Mouse (Mus musculus) stomach, embryonic 15.5 days (tissue): ENCODE data around the gene Camk2n2. TPM values are rescaled to one million over a fixed set of nuclear protein-coding genes. Genes with fewer than 3 reads are reported as not detected.
"Not testable (repeated sequence)": the region's sequence is repeated elsewhere in the genome, so short reads cannot be mapped to it uniquely, and the experiment has no call there.

Source experiments
- ATAC-seq: fragments of 200-750 bp; cut with Nextera tagmentation; 2 replicates; pipeline ENCODE4 v1.8.0; 2017; ENCODE audit warnings: low read depth, moderate number of reproducible peaks, moderate TSS enrichment; ENCODE audit not compliant: insufficient read depth, low FRiP score
- H3K27ac ChIP-seq: fragments of 300-500 bp; sonication (generic); 2 replicates; pipeline ENCODE4 v1.5.1; 2015; ENCODE audit warnings: mild to moderate bottlenecking, inconsistent platforms
- H3K27me3 ChIP-seq: fragments of 300-500 bp; sonication (generic); replicated peaks from 2 replicates; pipeline ENCODE4 v1.6.1; 2015; ENCODE audit warnings: inconsistent platforms
- H3K36me3 ChIP-seq: fragments of 300-500 bp; sonication (generic); 2 replicates; pipeline ENCODE4 v1.6.1; 2015; ENCODE audit warnings: inconsistent platforms
- H3K4me1 ChIP-seq: fragments of 300-500 bp; sonication (generic); 2 replicates; pipeline ENCODE4 v1.6.1; 2015; ENCODE audit warnings: inconsistent platforms
- H3K4me2 ChIP-seq: fragments of 300-500 bp; sonication (generic); 2 replicates; pipeline ENCODE4 v1.6.1; 2015; ENCODE audit warnings: mild to moderate bottlenecking, inconsistent platforms
- H3K4me3 ChIP-seq: fragments of 300-500 bp; sonication (generic); replicated peaks from 2 replicates; pipeline ENCODE4 v1.5.1; 2015; ENCODE audit warnings: inconsistent platforms
- H3K9ac ChIP-seq: fragments of 300-500 bp; sonication (generic); 2 replicates; pipeline ENCODE4 v1.6.1; 2015; ENCODE audit warnings: inconsistent platforms
- H3K9me3 ChIP-seq: fragments of 300-500 bp; sonication (generic); 2 replicates; pipeline ENCODE4 v1.6.1; 2016; ENCODE audit warnings: inconsistent platforms
- WGBS: fragments of 180-500 bp; shearing (Covaris S2); methylation state at CpG from one replicate; pipeline ENCODE4 v1.1.7; 2015; 5-methylcytosine and 5-hydroxymethylcytosine counted together
- polyA plus RNA-seq: library from polyadenylated mRNA; unstranded; fragments of >200 nt; fragmentation: Nextera tagmentation; extraction: Ambion mirVana; gene quantifications from 2 replicates; pipeline ENCODE4 v1.2.1, GENCODE M21; 2015

Camk2n2 gene
- 1.3 and 1.4 TPM in 2 replicates for polyA plus RNA-seq

DNA sequence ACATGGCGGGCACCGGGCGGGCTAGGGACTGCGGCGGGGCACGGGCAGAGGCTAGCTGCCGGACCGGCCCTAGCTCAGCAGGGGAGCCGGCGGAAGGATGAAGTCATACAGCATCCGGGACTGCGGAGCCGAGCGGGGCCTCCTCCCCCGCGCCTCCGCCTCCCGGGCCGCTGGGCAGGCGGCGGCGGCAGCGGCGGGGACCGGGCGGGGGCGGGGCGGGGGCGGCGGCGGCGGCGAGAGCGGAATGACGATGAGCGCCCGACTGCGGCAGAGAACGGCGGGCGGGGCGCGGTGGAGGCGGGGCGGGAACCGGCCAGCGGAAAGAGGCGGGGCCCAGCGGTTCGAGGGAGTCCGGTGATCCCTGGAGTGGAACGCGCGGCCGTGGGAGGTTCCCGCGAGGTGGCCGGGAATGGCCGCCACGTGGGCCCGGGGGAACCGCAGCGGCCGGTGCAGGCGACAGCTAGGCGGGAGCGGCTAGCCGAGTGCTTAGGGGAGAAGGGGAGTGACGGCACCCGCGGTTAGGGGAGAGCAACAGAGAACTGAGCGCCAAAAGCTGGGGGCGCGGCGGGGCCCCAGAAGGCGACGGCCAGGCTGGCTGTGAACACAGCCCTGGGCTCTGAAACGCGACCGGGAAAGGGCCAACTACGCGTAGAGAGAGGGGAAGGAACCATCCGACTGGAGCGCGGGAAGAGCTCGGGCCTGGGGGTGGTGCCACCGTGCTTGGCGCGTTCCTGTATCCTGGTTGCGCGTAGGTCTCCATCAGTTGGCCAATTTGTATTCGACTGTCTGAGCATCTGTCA is at the start of gene Camk2n2:
TSS of gene Camk2n2 (minus strand) at position 97 of the 800 bp plus-strand sequence.
- Histone ChIP-seq H3K4me3 (peak within 1 kb of the TSS; percentile 67), H3K4me2 (peak within 1 kb of the TSS; percentile 97), H3K36me3 (no peaks in the 10 kb centered on the region), H3K27ac (peak within 1 kb of the TSS; percentile 14; the same call in 1 of the 2 replicates), H3K4me1 (peaks cover 24% of the 10 kb centered on the region), H3K27me3 (peaks cover 32% of the 10 kb centered on the region), H3K9me3 (no peaks in the 10 kb centered on the region), H3K9ac (peak within 1 kb of the TSS; percentile 45; the same call in 1 of the 2 replicates)
- WGBS, result 1% methylated on average over 71 of the region's 92 CpGs
- peak; percentile 50; the same call in 1 of the 2 replicates for ATAC-seq

DNA sequence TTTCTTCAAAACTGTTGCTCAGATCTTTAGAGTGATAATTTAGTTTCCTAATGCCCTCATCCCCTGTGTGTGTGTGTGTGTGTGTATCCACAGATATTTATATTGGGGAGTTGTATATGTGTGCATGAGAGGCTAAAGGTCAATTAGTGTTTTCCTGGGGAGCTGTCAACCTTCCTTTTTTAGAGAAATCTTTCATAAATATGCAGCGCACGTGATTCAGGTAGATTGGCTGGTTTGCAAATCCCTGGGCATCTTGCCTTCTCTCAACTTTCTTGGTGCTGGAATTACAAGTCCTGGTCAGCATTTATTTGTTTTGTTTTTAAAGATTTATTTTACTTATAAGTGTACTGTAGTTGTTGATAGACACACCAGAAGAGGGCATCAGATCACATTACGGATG is 49.2 kb upstream of the Camk2n2 start:
- WGBS, result 89% methylated on average over 3 of the region's 3 CpGs
- Histone ChIP-seq H3K9me3 (no peaks in the 10 kb centered on the region), H3K4me1 (peaks cover 14% of the 10 kb centered on the region), H3K9ac (no peak overlapping the region), H3K4me3 (no peak overlapping the region), H3K27ac (no peak overlapping the region), H3K36me3 (peaks cover 7% of the 10 kb centered on the region; the same call in 1 of the 2 replicates), H3K27me3 (no peaks in the 10 kb centered on the region), H3K4me2 (no peak overlapping the region)
- no peak for ATAC-seq

DNA sequence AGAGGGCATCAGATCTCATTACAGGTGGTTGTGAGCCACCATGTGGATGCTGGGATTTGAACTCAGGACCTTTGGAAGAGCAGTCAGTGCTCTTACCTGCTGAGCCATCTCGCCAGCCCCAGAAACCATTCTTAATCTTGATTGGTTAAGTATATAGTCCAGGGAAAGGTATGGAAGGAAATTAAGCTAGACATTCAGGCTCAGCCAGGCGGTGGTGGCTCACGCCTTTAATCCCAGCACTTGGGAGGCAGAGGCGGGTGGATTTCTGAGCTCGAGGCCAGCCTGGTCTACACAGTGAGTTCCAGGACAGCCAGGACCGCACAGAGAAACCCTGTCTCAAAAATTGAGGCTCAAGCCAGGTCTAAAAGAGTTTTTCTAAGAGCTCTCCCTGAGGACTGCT is 46.9 kb upstream of the Camk2n2 start, which contains the start of gene Eif4g1:
TSS of gene Eif4g1 (plus strand) at position 301 of the 400 bp plus-strand sequence.
- not testable (repeated sequence) for H3K36me3 ChIP-seq, H3K4me2 ChIP-seq, H3K9me3 ChIP-seq, ATAC-seq, H3K27ac ChIP-seq, H3K9ac ChIP-seq, H3K4me3 ChIP-seq, H3K4me1 ChIP-seq, H3K27me3 ChIP-seq
- WGBS, result 94% methylated on average over 6 of the region's 6 CpGs

DNA sequence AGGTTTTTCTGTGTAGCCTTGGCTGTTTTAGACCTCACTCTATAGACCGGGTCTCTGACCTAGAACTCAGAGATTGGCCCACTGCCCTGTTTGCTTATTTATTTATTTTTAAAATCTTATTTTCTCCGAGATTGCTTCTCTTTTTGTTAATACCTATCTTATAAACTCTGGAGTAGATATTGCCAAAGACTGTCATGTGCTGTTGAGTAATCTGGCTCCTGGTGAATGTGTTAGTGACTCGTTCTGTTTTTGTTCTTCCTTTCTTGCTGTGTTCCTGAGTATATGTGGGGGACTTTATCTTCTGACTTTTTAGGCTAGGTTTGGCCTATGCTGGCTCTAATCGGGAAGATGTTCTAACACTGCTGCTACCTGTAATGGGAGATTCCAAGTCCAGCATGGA is 36.6 kb upstream of the Camk2n2 start:
- H3K4me1 ChIP-seq, result no peaks in the 10 kb centered on the region
- no peak for ATAC-seq
- H3K9ac ChIP-seq, result no peak overlapping the region
- peaks cover 73% of the 10 kb centered on the region for H3K36me3 ChIP-seq
- no peak overlapping the region for H3K27ac ChIP-seq
- WGBS, result 89% methylated on average over 4 of the region's 4 CpGs
- H3K9me3 ChIP-seq, result no peaks in the 10 kb centered on the region
- no peak overlapping the region for H3K4me3 ChIP-seq
- H3K4me2 ChIP-seq, result no peak overlapping the region
- no peaks in the 10 kb centered on the region for H3K27me3 ChIP-seq

DNA sequence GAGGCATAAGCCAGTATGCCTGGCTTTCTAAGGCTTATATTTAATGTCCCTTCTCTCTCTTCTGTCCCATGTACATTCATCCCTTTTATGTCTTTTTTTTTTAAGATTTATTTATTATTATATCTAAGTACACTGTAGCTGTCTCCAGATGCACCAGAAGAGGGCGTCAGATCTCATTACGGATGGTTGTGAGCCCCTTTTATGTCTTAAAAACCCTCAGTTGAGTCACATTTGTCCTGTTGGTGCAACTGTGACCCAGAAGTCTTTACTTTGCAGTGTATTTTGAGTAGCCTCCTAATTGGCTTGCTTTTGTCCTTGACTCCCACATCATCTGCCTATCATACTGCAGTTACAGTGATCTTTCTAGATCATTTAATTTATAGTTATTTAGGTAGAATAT is 32.2 kb upstream of the Camk2n2 start:
- H3K36me3 ChIP-seq, result peaks cover 33% of the 10 kb centered on the region

DNA sequence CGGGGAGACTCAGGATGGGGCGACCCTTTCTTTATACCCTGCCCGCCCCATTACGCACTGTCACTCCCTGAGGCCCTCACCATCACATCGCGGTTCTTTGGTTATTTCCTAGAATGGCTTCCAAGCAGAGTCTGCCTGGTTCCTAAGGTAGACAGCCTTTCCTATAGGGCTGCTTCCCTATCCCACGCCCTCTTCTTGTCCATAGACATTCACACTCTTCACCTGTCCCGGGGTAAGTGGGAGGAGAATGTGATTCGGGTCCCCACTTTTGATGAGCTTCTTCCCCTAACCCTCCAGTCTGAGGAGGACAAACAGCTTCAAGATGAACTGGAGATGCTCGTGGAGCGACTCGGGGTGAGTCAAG is 30.8 kb upstream of the Camk2n2 start:
- Histone ChIP-seq H3K27me3 (no peaks in the 10 kb centered on the region), H3K36me3 (peaks cover 20% of the 10 kb centered on the region), H3K9me3 (no peaks in the 10 kb centered on the region), H3K4me3 (peak overlapping the region; percentile 96), H3K9ac (peak overlapping the region; percentile 85), H3K27ac (peak overlapping the region; percentile 71; the same call in 1 of the 2 replicates), H3K4me2 (peak overlapping the region; percentile 86), H3K4me1 (0 out of 2 replicates have a peak, but pooled peaks cover 3% of the 10 kb centered on the region)
- WGBS, result 9% methylated on average over 12 of the region's 12 CpGs
- ATAC-seq, result no peak; the same call in 1 of the 2 replicates

More for the DNA sequence above, 32.2 kb upstream of the Camk2n2 start:
- Histone ChIP-seq H3K9ac (no peak overlapping the region), H3K27ac (no peak overlapping the region), H3K4me2 (no peak overlapping the region), H3K9me3 (no peaks in the 10 kb centered on the region), H3K4me3 (no peak overlapping the region), H3K27me3 (no peaks in the 10 kb centered on the region), H3K4me1 (0 out of 2 replicates have a peak, but pooled peaks cover 3% of the 10 kb centered on the region)
- ATAC-seq, result no peak
- 44% methylated on average over 2 of the region's 2 CpGs for WGBS

DNA sequence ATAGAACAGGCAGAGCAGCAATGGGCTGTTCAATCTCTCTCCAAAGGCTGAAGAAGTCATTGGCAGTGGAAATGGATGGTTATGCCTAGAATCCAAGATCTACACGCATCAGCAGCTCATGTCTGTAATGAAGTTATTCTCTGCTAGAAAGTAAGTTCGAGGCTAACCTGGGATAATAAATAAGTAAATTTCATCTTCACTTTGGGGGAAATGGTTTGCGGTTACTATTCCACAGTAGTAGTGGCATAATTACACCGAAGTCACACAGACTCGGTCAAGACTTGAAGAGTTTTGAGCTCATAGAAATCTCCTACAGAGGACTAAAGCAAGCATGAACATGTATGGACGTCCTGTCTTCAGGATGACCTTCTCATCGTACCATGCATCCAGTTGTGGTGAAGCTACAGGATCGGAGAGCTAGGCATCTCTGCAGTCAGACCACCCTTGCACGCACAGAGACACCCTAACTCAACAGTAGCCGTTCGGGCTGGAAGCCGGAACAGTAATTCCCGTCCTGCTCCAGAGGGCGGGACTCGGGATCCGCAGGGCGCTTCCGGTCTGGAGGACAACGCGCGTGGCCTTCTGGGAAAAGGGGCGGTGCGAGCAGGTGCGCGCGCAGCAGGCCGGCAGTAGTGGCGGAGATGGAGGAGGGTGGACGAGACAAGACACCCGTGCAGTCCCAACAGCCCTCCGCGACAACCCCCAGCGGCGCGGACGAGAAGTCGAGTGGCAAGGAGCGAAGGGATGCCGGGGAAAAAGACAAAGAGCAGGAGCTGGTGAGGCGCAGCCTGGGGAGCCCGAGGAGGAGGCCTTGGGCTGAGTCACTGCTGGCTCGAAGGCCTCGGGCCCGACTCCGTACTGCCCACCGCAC is 30.2 kb upstream of the Camk2n2 start, which contains the start of gene Psmd2:
TSS of gene Psmd2 (plus strand) at position 577 of the 871 bp plus-strand sequence.
- peak; percentile 94 for ATAC-seq
- Histone ChIP-seq H3K9ac (peak within 1 kb of the TSS; percentile 85), H3K9me3 (no peaks in the 10 kb centered on the region), H3K27ac (peak within 1 kb of the TSS; percentile 71), H3K4me1 (0 out of 2 replicates have a peak, but pooled peaks cover 3% of the 10 kb centered on the region), H3K4me3 (peak within 1 kb of the TSS; percentile 96), H3K36me3 (peaks cover 14% of the 10 kb centered on the region), H3K4me2 (peak within 1 kb of the TSS; percentile 86), H3K27me3 (no peaks in the 10 kb centered on the region)
- WGBS, result 1% methylated on average over 46 of the region's 46 CpGs

DNA sequence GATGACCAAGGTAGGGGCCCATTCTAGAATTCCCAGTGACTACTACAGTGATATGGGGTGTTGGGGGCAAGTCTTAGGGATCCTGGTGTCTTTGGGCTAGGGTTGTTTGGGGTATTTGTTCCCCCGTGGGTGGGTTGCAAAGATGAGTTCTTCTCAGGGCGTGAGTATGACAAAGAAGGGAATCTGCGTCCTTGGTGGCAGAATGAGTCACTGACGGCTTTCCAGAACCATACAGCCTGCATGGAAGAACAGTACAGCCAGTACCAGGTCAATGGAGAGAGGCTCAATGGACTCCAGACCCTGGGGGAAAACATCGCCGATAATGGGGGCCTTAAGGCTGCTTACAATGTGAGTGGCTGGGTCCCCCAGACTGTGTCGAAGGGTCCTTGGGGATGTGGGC is 22.8 kb upstream of the Camk2n2 start:
- Histone ChIP-seq H3K9ac (no peak overlapping the region), H3K27me3 (no peaks in the 10 kb centered on the region), H3K36me3 (no peaks in the 10 kb centered on the region), H3K4me3 (no peak overlapping the region), H3K27ac (no peak overlapping the region), H3K9me3 (no peaks in the 10 kb centered on the region), H3K4me1 (no peaks in the 10 kb centered on the region), H3K4me2 (no peak overlapping the region)
- no peak for ATAC-seq
- 86% methylated on average over 7 of the region's 7 CpGs for WGBS

DNA sequence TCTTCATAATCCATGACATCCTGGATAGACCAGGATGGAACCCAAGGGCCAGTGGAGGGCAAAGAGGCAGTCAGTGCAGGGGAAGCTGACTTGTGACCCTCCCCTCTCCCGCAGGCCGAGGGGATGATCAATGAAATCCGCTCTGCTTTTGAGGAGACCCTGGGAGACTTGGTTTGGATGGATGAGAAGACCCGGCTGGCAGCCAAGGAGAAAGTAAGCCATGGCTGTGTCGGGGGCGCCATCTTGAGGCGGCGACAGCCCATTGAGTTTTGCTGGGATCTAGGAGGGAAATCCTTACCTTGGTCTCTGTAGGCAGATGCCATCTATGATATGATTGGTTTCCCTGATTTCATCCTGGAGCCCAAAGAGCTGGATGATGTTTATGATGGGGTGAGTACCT is 21.1 kb upstream of the Camk2n2 start:
- no peak for ATAC-seq
- Histone ChIP-seq H3K36me3 (no peaks in the 10 kb centered on the region), H3K27me3 (no peaks in the 10 kb centered on the region), H3K27ac (no peak overlapping the region), H3K9ac (no peak overlapping the region), H3K4me2 (no peak overlapping the region), H3K9me3 (no peaks in the 10 kb centered on the region), H3K4me3 (no peak overlapping the region), H3K4me1 (no peaks in the 10 kb centered on the region)
- WGBS, result 1% methylated on average over 8 of the region's 8 CpGs

DNA sequence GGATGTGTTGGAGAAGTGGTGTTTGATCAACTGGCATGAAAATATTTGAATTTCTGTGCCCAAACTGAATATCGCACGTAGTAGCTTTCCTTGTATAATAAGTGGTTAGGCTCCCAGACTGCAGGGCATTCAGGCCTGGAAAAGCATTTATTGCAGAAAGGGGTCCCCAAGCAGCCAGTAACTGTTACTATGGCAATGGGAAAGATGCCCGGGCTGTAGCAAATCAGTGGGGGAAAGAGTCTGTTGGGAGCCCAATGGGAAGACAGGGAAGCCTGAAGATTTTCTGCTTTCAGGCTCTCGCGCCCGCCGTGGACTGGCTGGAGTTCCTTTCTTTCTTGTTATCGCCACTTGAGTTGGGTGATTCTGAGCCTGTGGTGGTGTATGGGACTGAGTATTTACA is 17.3 kb upstream of the Camk2n2 start:
- WGBS, result 77% methylated on average over 8 of the region's 8 CpGs
- no peaks in the 10 kb centered on the region for H3K27me3 ChIP-seq
- H3K9me3 ChIP-seq, result no peaks in the 10 kb centered on the region
- no peak overlapping the region for H3K4me3 ChIP-seq
- H3K9ac ChIP-seq, result no peak overlapping the region
- H3K4me1 ChIP-seq, result no peaks in the 10 kb centered on the region
- H3K27ac ChIP-seq, result no peak overlapping the region
- H3K36me3 ChIP-seq, result no peaks in the 10 kb centered on the region
- H3K4me2 ChIP-seq, result no peak overlapping the region
- no peak for ATAC-seq

DNA sequence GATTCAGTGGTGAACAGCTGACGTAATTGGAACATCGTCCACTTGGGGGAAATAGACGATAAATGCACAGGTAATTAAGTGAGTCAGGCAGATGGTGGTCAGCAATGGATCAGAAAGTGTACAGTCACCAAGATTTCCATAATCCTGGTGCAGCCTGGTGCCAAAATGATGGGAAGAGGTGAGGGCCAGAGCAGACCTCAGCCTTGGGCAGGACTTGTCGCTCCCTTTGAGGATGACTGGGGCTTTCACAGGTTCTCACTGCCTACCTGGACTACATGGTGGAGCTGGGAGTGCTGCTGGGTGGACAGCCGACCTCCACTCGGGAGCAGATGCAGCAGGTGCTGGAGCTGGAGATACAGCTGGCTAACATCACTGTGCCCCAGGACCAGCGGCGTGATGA is 16.3 kb upstream of the Camk2n2 start:
- no peak overlapping the region for H3K9ac ChIP-seq
- no peak for ATAC-seq
- H3K36me3 ChIP-seq, result no peaks in the 10 kb centered on the region
- no peaks in the 10 kb centered on the region for H3K4me1 ChIP-seq
- no peaks in the 10 kb centered on the region for H3K9me3 ChIP-seq
- no peak overlapping the region for H3K27ac ChIP-seq
- H3K27me3 ChIP-seq, result no peaks in the 10 kb centered on the region
- H3K4me3 ChIP-seq, result no peak overlapping the region
- WGBS, result 68% methylated on average over 8 of the region's 8 CpGs
- H3K4me2 ChIP-seq, result no peak overlapping the region
